Mouse (Mus musculus) lung, adult 2 months (tissue): Measurements from ENCODE around the gene Prdx6. TPM values are rescaled to one million over a fixed set of nuclear protein-coding genes. Genes with fewer than 3 reads are reported as not detected.

ENCODE experiments used
- DNase-seq: peaks from one replicate; pipeline ENCODE4 v3.0.0; 2022
- H3K4me1 ChIP-seq: fragments of 200-500 bp; 2 replicates; pipeline ENCODE4 v1.6.1; 2011; ENCODE audit warnings: low read length; ENCODE audit not compliant: control insufficient read depth, insufficient read depth
- H3K4me3 ChIP-seq: fragments of 200-500 bp; replicated peaks from 2 replicates; pipeline ENCODE3; 2011; ENCODE audit warnings: low read depth, mild to moderate bottlenecking, control low read depth, low read length; ENCODE audit errors: extremely low read depth
- CTCF ChIP-seq: fragments of 200-500 bp; IDR thresholded peaks from 2 replicates; pipeline ENCODE4 v1.5.1; 2011; ENCODE audit warnings: mild to moderate bottlenecking, low read length, control low read depth; ENCODE audit not compliant: insufficient read depth
- POLR2A ChIP-seq: fragments of 200-500 bp; IDR thresholded peaks from 2 replicates; pipeline ENCODE4 v1.6.1; 2011; ENCODE audit warnings: low read depth, mild to moderate bottlenecking, control low read depth, low read length, borderline replicate concordance; ENCODE audit errors: extremely low read depth
- WGBS: fragments of 180-500 bp; shearing (Covaris S2); methylation state at CpG from one replicate; pipeline ENCODE4 v1.1.7; 2018; 5-methylcytosine and 5-hydroxymethylcytosine counted together
- polyA plus RNA-seq: library from polyadenylated mRNA; depleted of rRNA; stranded (reverse); fragments of >200 nt; gene quantifications from 2 replicates; pipeline ENCODE4 v1.2.3, GENCODE M21; 2012; rRNA removed

Prdx6 gene
- 304 and 466 TPM in 2 replicates for polyA plus RNA-seq

DNA sequence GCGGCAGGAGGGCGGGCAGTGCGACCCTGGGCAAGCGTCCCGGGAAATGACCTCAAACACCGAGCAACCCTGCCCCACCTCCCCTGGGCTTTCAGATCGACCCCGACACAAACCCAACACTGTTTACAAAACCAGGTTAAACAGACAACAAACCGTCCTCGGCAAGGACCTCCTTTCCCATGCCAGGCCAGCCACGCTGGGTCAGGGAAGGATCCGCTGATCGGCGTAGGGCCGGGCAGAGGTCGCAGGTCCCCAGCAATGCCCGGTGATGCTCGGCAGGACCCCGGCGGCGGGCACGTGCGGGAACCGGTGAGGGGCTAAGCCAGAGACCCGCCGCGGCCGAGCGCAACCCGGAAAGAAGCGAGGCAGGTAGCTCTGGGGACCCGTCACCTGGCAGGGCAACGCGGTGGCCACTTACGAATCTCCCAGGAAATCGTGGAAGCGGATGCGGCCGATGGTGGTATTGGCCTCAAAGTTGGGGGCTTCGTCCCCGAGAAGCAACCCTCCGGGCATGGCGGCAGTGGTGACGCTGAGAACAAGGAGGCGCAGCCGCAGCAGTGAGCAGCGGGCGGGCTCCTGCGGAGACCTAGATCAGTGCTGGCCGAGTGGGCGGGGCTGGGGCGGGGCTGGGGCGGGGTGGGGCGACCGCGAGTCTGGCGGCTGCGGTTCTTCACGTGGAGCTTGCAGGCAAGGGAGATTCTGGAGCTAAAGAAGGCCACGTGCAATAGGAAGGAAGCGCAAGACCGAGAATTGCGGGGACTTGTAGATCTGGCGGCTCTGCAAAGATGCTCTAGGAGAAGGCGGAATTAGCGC lies at the start of gene Prdx6:
TSS of gene Prdx6 (minus strand) at position 616 of the 813 bp plus-strand sequence.
- DNase-seq: peak; percentile 81
- under 1% methylated on average over 64 of the region's 66 CpGs for WGBS
- H3K4me1 ChIP-seq: peaks cover 19% of the 10 kb centered on the region
- peak within 1 kb of the TSS; percentile 88 for H3K4me3 ChIP-seq
- TF ChIP-seq POLR2A (peak; percentile 98), CTCF (no peak)

DNA sequence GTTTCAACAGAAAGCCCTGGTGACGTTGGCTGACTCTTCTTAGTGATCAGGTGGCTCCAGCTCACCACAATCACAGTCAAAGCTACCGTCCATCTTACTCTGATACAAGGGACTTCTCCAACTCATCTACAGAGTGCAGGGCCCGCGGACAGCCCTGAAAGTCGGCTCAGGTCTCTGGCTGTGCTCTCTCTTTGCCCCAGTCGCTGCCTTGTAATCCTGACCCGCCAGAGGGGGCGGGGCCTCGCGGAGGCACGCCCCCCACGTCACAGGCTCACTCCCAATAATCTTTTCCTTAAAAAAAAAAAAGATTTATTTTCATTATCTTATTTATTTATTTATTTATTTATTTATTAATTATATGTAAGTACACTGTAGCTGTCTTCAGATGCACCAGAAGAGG lies 37.2 kb upstream of the Prdx6 start:
- H3K4me3 ChIP-seq: no peak overlapping the region
- no peak for TF ChIP-seq CTCF
- TF ChIP-seq POLR2A: no peak
- no peak for DNase-seq
- WGBS: 54% methylated on average over 12 of the region's 12 CpGs
- no peaks in the 10 kb centered on the region for H3K4me1 ChIP-seq

DNA sequence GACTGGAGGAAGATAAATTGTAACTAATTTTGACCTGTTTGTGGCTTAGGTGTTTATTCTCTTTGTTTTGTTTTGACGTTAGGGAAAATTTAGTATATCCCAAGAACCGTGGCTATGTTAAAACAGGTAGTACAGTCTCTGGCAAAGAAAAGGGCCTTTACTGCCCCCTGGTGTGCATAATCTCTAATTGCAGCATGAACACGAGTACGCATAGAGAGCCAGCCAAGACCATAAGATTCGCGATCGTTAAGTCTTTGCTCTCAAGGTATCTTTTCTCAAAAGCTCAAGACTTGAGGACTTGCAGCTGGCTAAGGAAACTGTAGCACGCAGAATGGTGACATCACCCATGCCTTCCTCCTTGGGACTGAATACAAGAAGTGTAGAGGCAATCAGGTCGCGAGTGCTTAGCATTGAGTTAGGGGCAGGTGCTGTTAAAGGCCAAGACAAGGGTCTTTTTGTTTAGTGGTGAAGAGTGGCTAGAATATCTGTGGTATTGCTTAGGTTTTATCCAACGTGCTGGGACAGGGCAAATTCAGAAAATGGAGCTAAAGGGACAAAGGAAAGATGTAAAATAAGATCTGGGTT lies 35.8 kb upstream of the Prdx6 start:
- WGBS: 18% methylated on average over 11 of the region's 11 CpGs
- DNase-seq: peak; percentile 62
- TF ChIP-seq CTCF: peak; percentile 37; the same call in 1 of the 2 replicates
- TF ChIP-seq POLR2A: no peak
- no peaks in the 10 kb centered on the region for H3K4me1 ChIP-seq
- H3K4me3 ChIP-seq: no peak overlapping the region

DNA sequence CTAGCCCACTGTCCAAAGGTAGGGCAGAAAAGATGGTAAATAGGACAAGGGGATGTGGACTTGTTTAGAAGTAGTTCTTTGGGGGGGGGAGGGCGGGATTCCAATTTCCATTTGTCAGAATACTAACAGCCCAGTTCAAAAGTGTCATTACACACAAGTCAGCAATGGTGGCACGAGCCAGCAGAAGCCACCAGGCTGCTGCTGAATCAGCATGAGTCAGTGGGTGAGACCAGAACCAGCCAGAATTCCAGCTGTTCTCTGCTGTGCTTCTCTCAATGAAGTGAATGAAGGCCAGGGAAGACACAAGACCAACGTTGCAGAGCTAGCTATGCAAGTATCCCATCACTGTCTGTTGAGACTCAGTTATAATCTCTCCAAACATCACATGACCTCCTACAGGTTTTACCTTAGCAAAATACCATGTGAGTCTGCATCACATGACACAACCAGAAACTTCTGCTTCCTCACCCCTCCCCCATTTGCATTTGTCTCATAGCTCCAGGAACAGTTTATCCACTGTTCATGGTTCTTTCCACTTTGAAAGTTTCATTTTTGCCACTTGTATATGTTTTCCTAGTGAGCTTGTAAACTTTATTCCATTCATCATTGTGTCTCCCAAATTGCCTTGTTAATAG lies 30.2 kb upstream of the Prdx6 start:
- Histone ChIP-seq H3K4me3 (no peak overlapping the region), H3K4me1 (no peaks in the 10 kb centered on the region; the same call in 1 of the 2 replicates)
- TF ChIP-seq CTCF (no peak), POLR2A (no peak)
- no peak for DNase-seq
- WGBS: 56% methylated on average over 3 of the region's 3 CpGs

DNA sequence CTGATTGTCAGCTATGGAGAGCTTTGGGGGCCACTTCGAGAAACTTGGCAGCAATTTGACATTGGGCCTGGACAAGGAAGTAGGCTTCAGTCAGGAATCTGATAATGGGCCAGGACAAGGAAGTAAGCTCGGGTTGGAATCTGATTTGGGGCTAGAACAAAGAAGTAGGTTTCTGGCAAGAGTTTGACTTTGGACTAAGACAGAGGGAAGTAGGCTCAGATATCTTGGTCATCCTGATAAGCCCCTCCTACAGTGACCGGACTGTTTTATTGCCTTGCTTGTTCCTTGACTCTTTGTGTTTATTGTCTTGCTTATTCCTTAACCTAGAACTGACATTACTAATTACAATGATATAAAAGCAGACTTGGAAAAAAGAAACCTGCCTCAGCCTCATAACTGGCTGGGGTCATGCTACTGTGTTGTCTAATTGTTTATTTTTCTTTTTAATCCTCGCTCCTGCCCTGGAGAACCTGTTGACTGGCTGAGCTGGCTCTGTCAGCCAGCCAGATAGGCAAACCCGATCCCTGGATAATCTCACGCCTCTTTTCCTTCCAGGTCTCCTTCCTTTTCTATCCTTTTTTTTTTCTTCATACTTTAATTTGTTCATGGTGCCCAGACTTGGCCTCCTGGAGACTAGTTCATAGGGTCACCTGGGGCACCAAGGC lies 28.4 kb upstream of the Prdx6 start:
- TF ChIP-seq CTCF (no peak), POLR2A (no peak)
- 24% methylated on average over 6 of the region's 6 CpGs for WGBS
- no peak overlapping the region for H3K4me3 ChIP-seq
- H3K4me1 ChIP-seq: no peaks in the 10 kb centered on the region; the same call in 1 of the 2 replicates
- no peak for DNase-seq

DNA sequence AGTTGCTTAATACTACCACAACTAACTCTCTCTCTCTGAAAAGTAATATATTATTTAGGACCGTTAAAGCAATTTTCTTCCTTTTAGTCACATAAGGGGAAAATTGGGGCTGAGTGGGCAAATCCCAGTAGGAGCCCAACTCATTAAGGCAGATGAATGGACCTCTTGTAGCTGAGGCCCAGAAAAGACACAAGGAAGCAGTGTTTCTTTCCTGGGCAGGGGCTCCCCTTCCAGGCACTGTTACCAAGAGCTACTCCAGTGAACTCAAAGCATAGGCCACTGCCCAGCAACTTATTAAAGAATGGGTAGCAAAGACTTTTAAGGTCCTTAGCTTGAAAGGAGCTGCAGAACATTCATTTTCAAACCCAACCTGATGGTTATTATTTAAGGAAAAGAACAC lies 22.5 kb upstream of the Prdx6 start:
- 95% methylated on average over 1 of the region's 1 CpGs for WGBS
- Histone ChIP-seq H3K4me1 (peaks cover 5% of the 10 kb centered on the region), H3K4me3 (no peak overlapping the region)
- no peak for DNase-seq
- no peak for TF ChIP-seq POLR2A
- TF ChIP-seq CTCF: no peak

DNA sequence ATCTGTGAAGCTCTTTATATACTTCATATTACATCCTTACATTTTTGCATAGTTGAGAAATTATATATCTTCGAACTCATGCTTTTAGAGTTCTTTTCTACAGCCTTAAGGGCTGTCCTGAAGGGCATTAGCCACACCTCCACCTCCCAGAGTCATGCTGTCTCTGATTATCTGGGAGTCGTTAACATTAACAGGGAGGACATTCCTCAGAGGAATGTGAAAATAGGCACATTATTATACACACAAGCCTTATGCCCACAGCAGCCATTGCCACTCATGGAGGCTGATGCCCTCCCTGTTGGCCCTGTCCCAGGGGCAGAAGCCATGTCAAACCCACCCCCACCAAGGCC lies 20.4 kb upstream of the Prdx6 start:
- peaks cover 11% of the 10 kb centered on the region for H3K4me1 ChIP-seq
- no peak overlapping the region for H3K4me3 ChIP-seq
- 54% methylated on average over 2 of the region's 2 CpGs for WGBS
- no peak for DNase-seq
- TF ChIP-seq CTCF (no peak), POLR2A (no peak)

DNA sequence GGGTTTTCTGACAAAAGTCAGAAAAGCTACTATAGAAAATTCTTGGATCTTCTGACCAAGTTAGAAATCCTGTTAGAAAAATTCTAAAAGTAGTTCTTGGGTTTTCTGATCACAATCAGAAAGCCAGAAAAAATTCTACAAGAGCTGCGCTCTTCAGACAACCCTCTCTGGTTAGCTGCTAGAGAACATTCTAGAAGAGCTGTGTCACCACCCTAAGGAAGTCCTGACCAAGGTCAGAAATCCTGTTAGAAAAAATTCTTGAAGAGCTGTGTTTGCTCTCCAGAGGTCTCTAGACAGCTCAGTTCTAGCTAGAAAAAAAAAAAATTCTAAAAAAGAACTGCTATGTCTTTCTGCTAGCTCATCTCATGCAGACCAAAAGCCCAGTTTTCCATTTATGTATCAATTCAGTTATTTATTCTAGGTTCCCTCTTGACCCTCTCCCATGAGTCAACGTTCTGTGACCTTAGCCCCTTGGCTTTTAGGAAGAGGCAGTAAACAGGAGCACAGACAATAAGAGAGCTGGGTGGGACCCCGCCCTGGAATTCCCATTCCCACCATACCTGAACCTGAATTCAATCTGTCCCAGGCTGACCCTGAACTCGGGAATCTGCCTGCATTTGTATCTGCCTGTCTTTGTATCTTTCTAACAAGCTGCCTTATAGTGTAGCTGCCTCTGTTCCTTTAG lies 19.9 kb upstream of the Prdx6 start:
- 56% methylated on average over 4 of the region's 4 CpGs for WGBS
- Histone ChIP-seq H3K4me3 (no peak overlapping the region), H3K4me1 (peaks cover 11% of the 10 kb centered on the region)
- no peak for DNase-seq
- TF ChIP-seq POLR2A (no peak), CTCF (no peak)

DNA sequence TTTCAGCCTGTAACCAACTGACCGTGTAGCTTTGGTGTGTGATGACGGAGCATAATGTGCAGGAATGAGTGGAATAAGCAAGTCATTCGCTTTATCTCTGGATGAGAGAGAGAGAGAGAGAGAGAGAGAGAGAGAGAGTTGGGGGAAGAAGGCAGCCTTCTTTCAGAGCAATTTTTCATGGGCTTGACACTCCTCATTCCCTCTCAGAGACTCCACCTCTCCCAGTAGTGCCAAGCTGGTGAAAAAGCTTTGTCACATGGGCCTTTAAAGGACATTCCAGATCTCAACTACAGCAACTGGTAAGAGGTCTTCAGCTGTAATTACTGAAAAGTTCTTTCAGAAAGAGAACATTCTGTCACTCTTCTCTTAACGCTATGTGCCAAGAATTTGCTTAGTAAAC lies 18.3 kb upstream of the Prdx6 start:
- DNase-seq: no peak
- no peak for TF ChIP-seq POLR2A
- TF ChIP-seq CTCF: no peak
- no peak overlapping the region for H3K4me3 ChIP-seq
- H3K4me1 ChIP-seq: peaks cover 11% of the 10 kb centered on the region
- WGBS: 51% methylated on average over 4 of the region's 4 CpGs
